Mouse (Mus musculus) erythroid progenitor cell, adult 5-6 weeks (primary cell): ENCODE measurements around the gene Nhlrc4. TPM values are rescaled to one million over a fixed set of nuclear protein-coding genes. Genes with fewer than 3 reads are reported as not detected.

ENCODE experiments used
- ATAC-seq: replicated peaks from 2 replicates; pipeline ENCODE4 v1.8.0; 2016; ENCODE audit warnings: moderate number of reproducible peaks, mild to moderate bottlenecking, moderate TSS enrichment, inconsistent platforms; ENCODE audit not compliant: poor library complexity, low FRiP score, severe bottlenecking
- total RNA-seq, 2 experiments: library from RNA; stranded (forward) in 1 of 2; stranded (reverse) in 1 of 2; fragments of 150-400 nt in 1 of 2; fragments of 186-747, 209-891 nt in 1 of 2; gene quantifications; 2 replicates each; pipeline versions ENCODE4 v1.2.3 to v1.2.4; 2015 to 2017; ENCODE audit warnings: low replicate concordance in 2 of 2

The Nhlrc4 gene
- total RNA-seq (2015; ENCODE audit: low replicate concordance) (13.7 and 13.8 TPM in 2 replicates), total RNA-seq (2017; ENCODE audit: low replicate concordance) (13.7 and 18.9 TPM in 2 replicates)

DNA sequence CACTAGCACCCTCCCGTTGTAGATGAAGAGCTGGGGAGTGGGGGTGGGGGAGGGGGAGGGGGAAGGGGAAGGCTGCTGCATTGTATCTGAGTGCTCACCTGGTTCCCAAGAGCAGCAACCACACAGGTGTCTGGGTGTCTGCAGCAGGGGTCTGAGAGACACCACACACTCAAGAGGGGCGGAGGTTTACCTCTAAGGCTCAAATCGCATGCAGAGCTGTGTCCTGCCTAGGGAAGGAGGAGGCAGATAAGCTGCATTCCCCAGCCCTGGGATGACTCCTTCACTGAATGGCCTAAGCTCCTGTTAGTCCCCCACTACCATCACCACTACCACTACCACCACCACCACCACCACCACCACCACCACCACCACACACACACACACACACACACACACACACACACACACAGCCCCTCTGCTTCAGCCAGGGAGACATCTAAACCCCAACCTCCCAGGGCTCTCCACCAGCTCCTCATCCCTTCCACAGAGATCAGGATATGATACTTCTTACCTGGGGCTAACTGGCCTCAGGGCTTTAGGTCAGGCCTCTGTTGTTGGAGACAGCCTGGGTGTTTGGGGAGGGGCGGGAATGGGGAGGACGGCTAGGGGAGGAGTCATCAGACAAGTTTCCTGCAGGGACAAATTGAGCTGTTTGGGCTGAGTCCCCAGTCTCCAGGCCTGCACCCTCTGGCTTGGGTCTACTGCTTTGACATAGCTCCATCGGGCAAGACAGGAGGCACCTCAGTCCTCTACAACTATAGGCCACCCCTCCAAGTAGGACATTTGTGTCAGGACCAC is at the start of gene Nhlrc4, which contains the start of gene Pigq:
TSS of gene Nhlrc4 (minus strand) at position 596 of the 798 bp plus-strand sequence.
TSS of gene Pigq (minus strand) at position 571 of the 798 bp plus-strand sequence.
- 0 out of 2 replicates have a peak, but pooled peaks have one; percentile 23 for ATAC-seq

DNA sequence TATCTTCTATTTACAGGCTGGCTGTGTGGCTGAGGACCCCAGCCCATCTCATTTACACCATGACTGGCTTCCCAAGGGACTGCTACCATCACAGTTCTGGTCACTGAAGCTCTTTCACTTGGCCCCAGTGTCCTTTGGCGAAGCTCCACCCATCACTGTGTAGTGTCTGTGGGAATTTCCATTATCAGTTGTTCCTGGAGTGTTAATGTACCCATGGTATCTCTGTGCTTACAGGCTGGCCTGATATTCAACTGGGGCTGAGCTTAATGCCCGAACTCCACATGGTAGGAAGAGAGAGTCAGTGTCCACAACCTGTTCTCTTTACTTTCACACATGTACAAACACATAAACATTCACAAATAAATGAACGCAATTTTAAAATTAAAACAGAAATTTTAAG is 48.7 kb upstream of the Nhlrc4 start:
- ATAC-seq = no peak

DNA sequence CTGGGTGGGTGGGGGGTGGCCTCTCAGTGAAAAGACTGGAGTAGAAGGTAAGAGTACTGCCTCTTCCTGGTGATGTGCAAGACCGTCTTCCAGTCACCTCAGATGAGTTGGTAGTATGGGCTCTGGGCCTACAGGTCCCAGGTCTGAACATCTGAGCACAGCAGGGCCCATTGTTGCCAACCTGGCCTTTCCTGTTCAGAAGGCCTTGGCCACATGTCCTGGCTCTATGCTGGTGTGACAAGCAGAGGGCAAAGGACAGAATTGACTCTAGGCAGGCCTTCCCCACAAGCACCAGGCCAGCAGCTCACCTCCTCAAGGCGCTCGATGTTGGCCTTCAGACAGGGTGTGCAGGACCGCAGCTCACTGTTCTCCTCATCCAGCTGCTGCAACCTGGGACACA is 47.5 kb upstream of the Nhlrc4 start:
- no peak for ATAC-seq

GRCm38 (mm10) chr17:25990331-25990730 is 45.6 kb upstream of the Nhlrc4 start:
- no peak for ATAC-seq

DNA sequence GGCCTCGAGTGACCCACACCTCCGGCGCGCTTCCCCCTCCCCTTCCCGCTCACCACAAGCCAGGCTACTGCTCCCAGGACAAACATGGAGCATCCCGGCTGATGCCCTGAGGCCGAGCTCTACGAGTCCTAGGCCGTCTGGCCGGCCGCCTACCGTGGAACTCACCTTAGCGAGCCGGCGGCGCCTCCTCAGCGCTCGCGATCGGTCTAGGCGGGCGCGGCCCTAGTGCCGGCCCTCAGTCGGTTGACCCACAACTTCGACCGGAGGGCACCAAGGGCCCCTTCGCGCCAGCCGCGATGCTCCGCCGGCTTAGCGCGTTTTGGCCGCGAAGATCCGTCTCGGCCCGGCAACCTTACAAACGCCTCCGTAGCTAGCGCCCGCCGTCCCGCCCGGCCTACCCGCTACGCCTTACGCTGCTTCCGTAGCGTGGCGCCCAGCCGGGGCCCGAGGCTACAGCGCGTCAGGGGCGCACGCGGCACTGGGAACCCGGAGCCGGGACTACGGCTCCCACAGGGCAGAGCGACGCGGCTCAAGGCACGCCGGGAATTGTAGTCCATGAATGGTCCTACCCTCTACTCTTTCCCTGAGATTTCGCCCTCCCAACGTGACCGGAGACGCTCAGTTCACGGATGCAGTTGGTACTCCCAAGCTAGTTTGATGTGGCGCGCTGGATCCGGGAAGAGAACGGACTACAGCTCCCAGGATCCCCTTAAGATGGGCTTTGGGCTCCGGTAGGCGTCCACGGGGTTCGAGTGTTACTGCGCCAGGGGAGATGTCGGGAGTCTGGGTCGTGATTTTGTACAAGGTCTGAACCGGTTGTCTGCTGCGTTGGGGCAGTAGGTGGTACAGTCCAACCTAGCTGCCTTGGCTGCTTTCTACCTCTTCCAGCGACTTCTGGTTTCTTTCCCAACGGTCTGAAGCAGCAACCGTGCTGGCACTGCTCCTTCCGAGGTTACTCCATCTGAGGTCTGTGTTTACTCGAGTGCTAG is 40.8 kb upstream of the Nhlrc4 start, which contains the start of gene Capn15:
TSS of gene Capn15 (minus strand) at position 491 of the 989 bp plus-strand sequence.
- ATAC-seq = peak; percentile 89

DNA sequence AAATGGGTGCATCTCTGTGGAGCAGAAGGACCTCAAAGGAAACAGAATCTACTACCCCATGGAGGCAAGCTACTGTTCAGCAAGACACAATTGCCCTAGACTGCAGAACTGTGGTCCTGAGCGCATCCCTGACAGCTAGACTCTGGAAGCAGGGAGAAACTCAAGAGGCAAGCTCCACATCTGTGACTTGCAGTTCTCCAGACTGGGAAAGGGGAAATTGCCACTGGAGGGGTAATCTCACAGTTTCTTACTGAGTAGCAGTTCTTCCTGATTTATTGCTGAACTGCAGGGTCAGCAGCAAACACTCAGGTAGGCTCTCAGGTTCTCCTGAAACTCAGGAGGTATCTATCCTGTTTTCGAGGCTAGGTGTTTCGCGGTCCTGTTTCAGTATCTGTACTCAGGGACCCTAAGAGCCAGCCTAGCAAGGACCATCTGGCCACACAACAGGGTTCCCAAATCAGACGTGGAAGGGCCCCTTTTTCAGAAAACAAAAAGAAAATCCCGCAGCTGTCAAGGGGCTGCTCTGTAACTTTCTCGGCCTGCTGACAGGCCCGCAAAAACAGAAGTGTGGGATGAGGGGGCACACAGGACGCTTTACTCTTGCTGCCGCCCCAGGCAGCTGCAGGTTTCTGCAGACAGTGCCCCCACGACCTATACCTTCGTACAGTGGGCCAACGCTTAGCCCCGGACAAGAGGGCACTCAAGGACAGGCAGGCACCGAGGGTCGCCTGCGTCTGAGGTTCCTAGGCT is 40.0 kb upstream of the Nhlrc4 start:
- ATAC-seq = peak; percentile 3; the same call in 1 of the 2 replicates

- no peak for ATAC-seq
These were observed 39.3 kb upstream of the Nhlrc4 start for GRCm38 (mm10) chr17:25984066-25984465.

- no peak for ATAC-seq
These were observed 38.2 kb upstream of the Nhlrc4 start for GRCm38 (mm10) chr17:25982913-25983312.

GRCm38 (mm10) chr17:25980854-25981253 is 36.1 kb upstream of the Nhlrc4 start:
- ATAC-seq = no peak

- no peak for ATAC-seq
These were observed 35.3 kb upstream of the Nhlrc4 start for GRCm38 (mm10) chr17:25979829-25980738.

DNA sequence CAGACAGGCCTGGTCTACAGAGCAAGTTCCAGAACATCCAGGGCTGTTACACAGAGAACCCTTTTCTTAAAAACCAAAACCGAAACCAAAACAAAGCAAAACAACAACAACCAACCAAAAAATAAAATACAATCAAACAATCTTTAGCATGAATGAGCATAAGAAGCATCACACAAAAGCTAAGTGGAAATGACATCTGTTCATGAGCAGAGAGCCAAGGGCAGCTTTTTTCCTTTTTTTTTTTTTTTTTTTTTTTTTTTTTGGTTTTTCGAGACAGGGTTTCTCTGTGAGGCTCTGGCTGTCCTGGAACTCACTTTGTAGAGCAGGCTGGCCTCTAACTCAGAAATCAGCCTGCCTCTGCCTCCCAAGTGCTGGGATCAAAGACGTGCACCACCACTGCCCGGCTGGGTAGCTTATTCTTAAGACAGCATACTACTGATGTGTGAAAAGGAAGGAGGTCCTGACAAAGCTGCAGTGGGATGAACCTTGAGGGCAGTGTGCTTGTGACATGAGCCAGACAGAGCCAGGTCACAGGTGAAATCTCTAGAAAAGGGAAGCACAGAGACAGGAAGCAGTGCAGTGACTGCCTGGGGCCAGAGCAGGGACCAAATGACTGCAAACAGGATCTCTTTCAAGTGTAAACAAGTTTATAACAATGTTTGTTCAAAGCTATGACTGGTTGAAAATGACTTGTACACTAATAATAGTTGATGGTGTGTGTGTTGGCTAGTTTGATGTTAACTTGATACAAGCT is 26.4 kb upstream of the Nhlrc4 start:
- ATAC-seq = no peak

DNA sequence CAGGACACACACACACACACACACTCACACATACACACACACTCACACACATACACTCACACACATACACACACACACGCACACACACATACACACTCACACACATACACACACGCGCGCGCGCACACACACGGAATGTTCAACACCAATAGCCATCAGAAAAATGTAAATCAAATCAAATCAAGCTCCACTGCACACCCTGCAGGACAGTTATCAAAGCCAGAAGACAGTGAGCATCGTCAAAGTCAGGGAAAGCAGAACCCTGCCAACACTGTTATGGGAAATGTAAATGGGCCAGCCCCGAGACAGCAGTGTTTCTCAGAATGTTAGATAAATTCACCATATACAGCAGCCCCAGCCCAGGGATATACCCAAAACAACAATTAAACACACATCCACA is 25.7 kb upstream of the Nhlrc4 start:
- ATAC-seq = peak; percentile 44; the same call in 1 of the 2 replicates

- ATAC-seq = peak; percentile 58
These were observed 23.4 kb upstream of the Nhlrc4 start for GRCm38 (mm10) chr17:25968176-25968575.

GRCm38 (mm10) chr17:25967652-25968051 is 22.9 kb upstream of the Nhlrc4 start:
- no peak for ATAC-seq

DNA sequence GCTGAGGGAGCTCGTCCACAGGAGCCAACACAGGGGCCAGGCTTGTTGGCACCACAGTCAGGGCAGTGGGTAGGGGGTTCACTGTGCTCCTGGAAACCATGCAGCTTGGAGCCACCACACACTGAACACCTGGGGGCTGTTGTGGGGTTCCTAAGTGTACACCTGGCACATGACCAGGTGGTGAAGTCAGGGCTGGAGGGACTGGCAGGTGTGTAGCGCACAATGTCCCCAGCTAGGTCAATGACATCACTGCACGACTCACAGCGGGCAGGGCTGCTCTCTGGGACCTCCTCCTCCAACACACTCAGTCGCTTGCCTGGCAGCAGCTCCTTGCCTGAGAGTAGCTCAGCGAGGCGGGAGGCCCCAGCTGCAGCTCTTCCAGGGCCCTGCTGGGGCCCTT is 19.5 kb upstream of the Nhlrc4 start:
- ATAC-seq = no peak

DNA sequence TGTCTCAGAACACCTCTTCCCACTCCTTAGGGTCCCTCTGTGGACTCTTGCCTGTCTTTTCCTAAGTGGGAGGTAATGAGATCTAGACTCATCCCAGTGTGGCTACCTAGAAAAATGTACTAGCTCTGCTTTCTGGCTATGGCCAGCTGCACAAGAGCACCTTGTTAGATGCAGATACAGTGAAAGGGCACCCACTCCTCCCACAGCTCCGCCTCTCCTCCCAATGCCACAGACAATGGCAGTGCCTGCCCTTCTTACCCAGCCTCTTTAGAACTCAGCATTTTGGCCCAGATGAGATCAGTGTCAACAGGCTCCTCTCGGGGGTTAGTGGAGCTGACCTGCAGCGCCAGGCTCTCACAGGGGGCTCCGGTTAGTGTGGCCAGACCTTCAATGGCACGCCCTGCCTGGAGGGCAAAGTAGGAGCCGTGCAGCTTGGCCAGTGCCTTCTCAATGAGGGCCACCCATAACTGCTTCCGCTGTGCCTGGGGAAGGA is 17.7 kb upstream of the Nhlrc4 start:
- peak; percentile 56 for ATAC-seq

GRCm38 (mm10) chr17:25961566-25961965 is 16.8 kb upstream of the Nhlrc4 start:
- peak; percentile 88 for ATAC-seq
